Mouse (Mus musculus) hindbrain, embryonic 14.5 days (tissue): Measurements from ENCODE around the gene Rnf31. TPM values are rescaled to one million over a fixed set of nuclear protein-coding genes. Genes with fewer than 3 reads are reported as not detected.

Experiments
- ATAC-seq: fragments of 200-750 bp; cut with Nextera tagmentation; 2 replicates; pipeline ENCODE4 v1.8.0; 2017; ENCODE audit warnings: moderate number of reproducible peaks, mild to moderate bottlenecking, moderate TSS enrichment, moderate library complexity; ENCODE audit not compliant: low FRiP score
- DNase-seq: peaks from one replicate; pipeline ENCODE4 v3.0.0-alpha.2; 2015; ENCODE audit warnings: low spot score
- H3K27ac ChIP-seq: fragments of 300-500 bp; sonication (generic); 2 replicates; pipeline ENCODE4 v1.5.1; 2014; ENCODE audit warnings: mild to moderate bottlenecking, moderate library complexity
- H3K27me3 ChIP-seq: fragments of 300-500 bp; sonication (generic); 2 replicates; pipeline ENCODE4 v1.6.1; 2014; ENCODE audit warnings: mild to moderate bottlenecking, low read length, mixed read lengths; ENCODE audit not compliant: control insufficient read depth, insufficient read depth
- H3K36me3 ChIP-seq: fragments of 300-500 bp; sonication (generic); replicated peaks from 2 replicates; pipeline ENCODE4 v1.6.1; 2014; ENCODE audit not compliant: control insufficient read depth, insufficient read depth
- H3K4me1 ChIP-seq: fragments of 300-500 bp; sonication (generic); replicated peaks from 2 replicates; pipeline ENCODE4 v1.6.1; 2014; ENCODE audit warnings: antibody characterized with exemption, low read length, mixed read lengths; ENCODE audit not compliant: control insufficient read depth, insufficient read depth
- H3K4me2 ChIP-seq: fragments of 300-500 bp; sonication (generic); replicated peaks from 2 replicates; pipeline ENCODE4 v1.6.1; 2014; ENCODE audit warnings: mild to moderate bottlenecking, moderate library complexity
- H3K4me3 ChIP-seq: fragments of 300-500 bp; sonication (generic); replicated peaks from 2 replicates; pipeline ENCODE4 v1.5.1; 2014; ENCODE audit warnings: mild to moderate bottlenecking, low read length
- H3K9ac ChIP-seq: fragments of 300-500 bp; sonication (generic); 2 replicates; pipeline ENCODE4 v1.6.1; 2014
- H3K9me3 ChIP-seq: fragments of 300-500 bp; sonication (generic); 2 replicates; pipeline ENCODE4 v1.6.1; 2016; ENCODE audit warnings: low read length; ENCODE audit not compliant: control insufficient read depth
- WGBS: fragments of 180-500 bp; shearing (Covaris S2); extraction: QIAGEN DNeasy Blood & Tissue Kit; methylation state at CpG from one replicate; pipeline ENCODE4 v1.1.7; 2014; 5-methylcytosine and 5-hydroxymethylcytosine counted together
- polyA plus RNA-seq: library from polyadenylated mRNA; unstranded; fragments of >200 nt; fragmentation: Nextera tagmentation; extraction: Ambion mirVana; gene quantifications from 2 replicates; pipeline ENCODE4 v1.2.1, GENCODE M21; 2014

Gene Rnf31
- polyA plus RNA-seq, 1 experiment from 2014 or later: 20.4 TPM

DNA sequence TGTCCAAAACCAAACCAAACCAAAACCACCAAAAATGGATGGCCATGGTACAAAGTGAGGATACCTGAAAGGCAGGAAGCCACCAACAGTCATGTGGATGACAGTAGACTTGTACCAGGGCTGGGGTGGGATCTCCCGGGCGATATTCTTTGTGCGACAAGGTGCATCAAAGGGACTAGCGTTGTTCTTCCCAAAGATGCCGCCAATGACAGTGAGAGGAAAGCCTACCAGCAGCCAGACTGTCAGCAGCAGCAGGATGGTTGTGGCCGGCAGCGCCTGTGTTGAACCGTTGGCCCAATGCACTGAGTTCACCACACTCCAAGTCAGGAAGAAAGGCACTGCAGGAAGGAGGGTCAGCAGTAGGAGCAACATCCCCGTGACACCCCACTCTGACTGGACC lies 46.3 kb downstream of the Rnf31 start, which contains the start of gene Gm49378:
Gene Gm49378 (minus strand): TSS at position 101 of the 400 bp plus-strand sequence.
- H3K9ac ChIP-seq: no peak within 1 kb of the TSS
- no peaks in the 10 kb centered on the region for H3K27me3 ChIP-seq
- DNase-seq (no peak), ATAC-seq (no peak)
- no peak within 1 kb of the TSS for H3K4me3 ChIP-seq
- 96% methylated on average over 9 of the region's 9 CpGs for WGBS
- no peaks in the 10 kb centered on the region for H3K9me3 ChIP-seq
- peaks cover 59% of the 10 kb centered on the region for H3K36me3 ChIP-seq
- H3K27ac ChIP-seq: no peak within 1 kb of the TSS
- H3K4me1 ChIP-seq: peaks cover 24% of the 10 kb centered on the region
- no peak within 1 kb of the TSS for H3K4me2 ChIP-seq

DNA sequence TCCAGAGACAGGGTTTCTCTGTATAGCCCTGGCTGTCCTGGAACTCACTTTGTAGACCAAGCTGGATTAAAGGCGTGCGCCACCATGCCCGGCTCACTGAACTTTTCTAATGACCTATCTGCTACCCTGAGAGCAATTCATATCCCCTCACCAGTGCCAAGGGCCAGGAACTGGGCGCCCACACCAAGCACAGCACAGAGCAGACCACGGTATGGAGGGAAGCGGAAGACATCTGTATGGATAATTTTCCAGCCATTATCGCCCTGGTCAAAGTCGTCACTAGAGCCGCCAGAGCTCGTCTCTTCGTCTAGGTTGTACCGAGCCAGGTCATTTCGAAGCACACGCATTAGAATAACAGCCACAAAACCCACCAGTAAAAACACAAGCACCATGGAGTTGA lies 49.3 kb downstream of the Rnf31 start:
- no peak for ATAC-seq
- peaks cover 45% of the 10 kb centered on the region for H3K36me3 ChIP-seq
- no peak overlapping the region for H3K9ac ChIP-seq
- DNase-seq: no peak
- no peak overlapping the region for H3K27ac ChIP-seq
- no peaks in the 10 kb centered on the region for H3K9me3 ChIP-seq
- no peaks in the 10 kb centered on the region for H3K27me3 ChIP-seq
- 96% methylated on average over 14 of the region's 14 CpGs for WGBS
- no peak overlapping the region for H3K4me2 ChIP-seq
- H3K4me1 ChIP-seq: peaks cover 29% of the 10 kb centered on the region
- no peak overlapping the region for H3K4me3 ChIP-seq

DNA sequence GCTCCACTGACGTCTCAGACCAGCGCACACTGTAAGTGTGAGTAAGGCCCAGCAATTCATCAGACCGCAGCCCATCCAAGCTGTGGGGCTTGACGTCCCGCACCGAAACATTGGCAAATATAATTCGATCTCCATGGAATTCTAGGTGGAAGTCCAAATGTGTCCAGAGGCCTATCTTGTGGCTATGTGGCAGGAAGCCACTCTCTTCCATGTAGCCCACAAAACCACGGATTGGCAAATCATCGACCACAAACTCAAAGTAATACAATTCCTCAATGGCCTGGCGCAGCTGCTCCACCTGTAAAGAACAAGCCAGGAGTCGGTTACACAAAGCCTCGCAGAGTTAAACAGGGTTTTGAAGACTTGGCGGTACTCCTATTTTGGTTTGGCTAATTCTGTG lies 49.8 kb downstream of the Rnf31 start:
- no peaks in the 10 kb centered on the region for H3K27me3 ChIP-seq
- WGBS: 97% methylated on average over 13 of the region's 13 CpGs
- no peak overlapping the region for H3K4me2 ChIP-seq
- no peak overlapping the region for H3K9ac ChIP-seq
- no peak overlapping the region for H3K4me3 ChIP-seq
- ATAC-seq: no peak
- no peak for DNase-seq
- H3K36me3 ChIP-seq: peaks cover 42% of the 10 kb centered on the region
- H3K4me1 ChIP-seq: peaks cover 25% of the 10 kb centered on the region
- no peak overlapping the region for H3K27ac ChIP-seq
- H3K9me3 ChIP-seq: no peaks in the 10 kb centered on the region

DNA sequence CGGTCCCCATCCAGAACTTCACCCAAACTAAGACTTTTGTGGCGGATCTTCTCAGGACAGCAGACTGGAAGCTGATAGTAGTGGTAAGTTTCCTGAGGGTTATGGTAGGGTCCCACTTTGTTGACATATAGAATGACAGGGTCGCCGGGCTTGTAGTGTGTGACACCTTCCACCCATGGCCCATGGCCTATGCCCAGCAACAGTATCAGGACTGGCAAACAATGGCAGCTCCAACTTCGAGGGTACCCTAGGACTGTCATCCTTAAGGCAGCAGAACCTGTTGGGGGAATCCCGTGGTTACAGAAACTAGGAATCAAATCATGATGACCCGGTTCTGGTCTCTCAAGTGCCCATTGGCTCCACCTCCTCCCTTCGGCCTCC lies 51.2 kb downstream of the Rnf31 start:
- H3K9me3 ChIP-seq: no peaks in the 10 kb centered on the region
- peak overlapping the region; percentile 85 for H3K4me3 ChIP-seq
- no peaks in the 10 kb centered on the region for H3K27me3 ChIP-seq
- peaks cover 28% of the 10 kb centered on the region for H3K36me3 ChIP-seq
- ATAC-seq: peak; percentile 29
- peak overlapping the region; percentile 84 for H3K9ac ChIP-seq
- WGBS: 21% methylated on average over 8 of the region's 8 CpGs
- peak overlapping the region; percentile 80 for H3K4me2 ChIP-seq
- H3K4me1 ChIP-seq: peaks cover 21% of the 10 kb centered on the region
- H3K27ac ChIP-seq: peak overlapping the region; percentile 97
- no peak for DNase-seq

DNA sequence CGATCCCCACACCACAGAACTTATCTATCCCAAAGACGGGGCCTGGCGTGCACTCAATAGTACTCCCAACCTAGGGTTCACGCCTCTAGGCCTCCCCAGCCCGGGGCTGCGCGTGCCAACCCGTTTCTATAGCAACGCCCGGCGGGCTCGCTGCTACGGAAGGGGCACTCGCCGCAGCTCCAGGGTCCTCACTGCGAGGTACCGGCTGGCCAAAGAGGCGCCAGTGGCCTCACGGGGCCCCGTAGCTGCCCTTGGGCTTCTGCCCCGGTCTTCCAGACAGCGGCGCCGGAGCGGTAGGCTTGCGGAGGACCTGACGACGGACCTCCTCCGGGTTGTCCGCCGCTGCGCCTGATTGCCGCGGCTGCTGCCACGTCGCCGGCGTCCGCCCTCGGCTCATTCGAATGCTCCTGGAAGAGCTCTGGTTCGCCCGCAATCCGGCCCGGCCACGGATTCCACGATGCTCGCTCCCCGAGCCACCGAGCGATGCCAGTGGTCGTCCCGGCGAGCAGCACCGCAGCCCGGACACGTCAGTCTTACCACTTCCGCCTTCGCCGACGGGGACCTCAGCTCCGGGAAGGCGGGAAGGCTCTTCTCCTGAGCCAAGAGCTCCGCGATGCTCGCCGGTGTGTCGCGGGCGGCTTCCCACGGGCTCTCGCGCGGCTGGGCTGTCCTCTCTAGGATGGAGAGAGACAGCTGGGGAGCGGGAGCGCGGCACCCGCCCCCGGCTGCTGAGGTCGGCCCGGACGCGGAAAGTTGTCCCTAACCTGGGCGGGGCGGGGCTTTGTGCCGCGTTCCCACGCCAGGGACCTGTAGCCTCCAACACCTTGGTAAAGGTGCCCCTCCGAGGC lies 51.8 kb downstream of the Rnf31 start, which contains the start of gene Tm9sf1:
Gene Tm9sf1 (minus strand): TSS at position 747 of the 848 bp plus-strand sequence.
- no peaks in the 10 kb centered on the region for H3K27me3 ChIP-seq
- DNase-seq: peak; percentile 78
- H3K4me1 ChIP-seq: peaks cover 21% of the 10 kb centered on the region
- under 1% methylated on average over 89 of the region's 89 CpGs for WGBS
- H3K9ac ChIP-seq: peak within 1 kb of the TSS; percentile 84
- H3K27ac ChIP-seq: peak within 1 kb of the TSS; percentile 97
- peak; percentile 90 for ATAC-seq
- H3K4me2 ChIP-seq: peak within 1 kb of the TSS; percentile 80
- H3K9me3 ChIP-seq: no peaks in the 10 kb centered on the region
- H3K4me3 ChIP-seq: peak within 1 kb of the TSS; percentile 85
- peaks cover 22% of the 10 kb centered on the region for H3K36me3 ChIP-seq

DNA sequence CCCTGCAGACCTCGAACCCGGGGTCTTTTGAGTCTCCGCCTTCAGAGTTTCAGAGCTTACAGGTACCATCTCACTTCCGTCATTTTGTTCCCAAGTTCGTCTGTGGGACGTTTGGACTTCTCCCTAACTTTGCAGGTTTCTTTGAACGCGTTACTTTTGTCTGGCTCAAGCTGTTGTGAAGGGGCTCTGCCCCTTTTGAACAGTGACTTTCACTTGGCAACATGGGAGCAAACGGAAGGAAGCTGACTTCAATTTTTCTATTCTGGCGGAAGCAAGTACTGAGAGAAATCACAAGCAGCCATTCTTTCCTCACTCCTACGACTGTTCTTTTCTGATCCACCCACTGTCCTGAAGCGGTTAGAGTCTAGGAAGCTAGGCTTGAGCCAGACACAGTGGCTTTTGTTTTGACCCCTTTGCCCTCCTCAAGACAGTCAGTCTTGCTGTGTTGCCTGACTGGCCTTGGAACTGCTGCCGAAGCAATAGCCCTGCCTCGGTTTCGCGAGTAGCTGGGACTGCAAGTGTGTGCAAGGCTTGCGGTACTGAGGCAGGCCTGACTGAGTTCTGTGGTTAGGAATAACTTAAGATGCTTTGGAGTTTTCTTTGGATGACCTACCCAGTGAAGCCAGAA lies 52.9 kb downstream of the Rnf31 start:
- ATAC-seq (no peak), DNase-seq (no peak)
- Histone ChIP-seq H3K4me2 (peak overlapping the region; percentile 80), H3K9ac (peak overlapping the region; percentile 84), H3K27ac (no peak overlapping the region), H3K4me1 (peaks cover 21% of the 10 kb centered on the region), H3K27me3 (no peaks in the 10 kb centered on the region), H3K36me3 (peaks cover 12% of the 10 kb centered on the region), H3K9me3 (no peaks in the 10 kb centered on the region), H3K4me3 (peak overlapping the region; percentile 85)
- 34% methylated on average over 17 of the region's 17 CpGs for WGBS

DNA sequence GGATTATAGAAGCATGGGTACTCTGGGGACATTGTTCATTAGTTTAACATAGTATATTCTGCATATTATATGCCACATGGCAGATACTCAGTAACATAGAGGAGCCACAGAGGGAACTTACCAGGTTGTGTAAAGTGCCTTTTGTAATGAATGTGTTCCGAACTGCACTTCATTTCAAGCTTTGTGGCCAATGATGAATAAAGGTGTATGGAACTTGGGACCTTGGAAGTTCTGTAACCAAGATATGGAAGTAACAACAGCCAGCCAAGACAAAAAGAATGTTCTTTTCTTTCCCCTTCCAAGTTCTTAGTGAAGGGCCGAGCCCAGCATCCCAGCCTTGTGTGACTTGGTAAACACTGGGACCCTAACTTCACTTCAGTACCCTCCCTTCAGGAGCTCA lies 58.4 kb downstream of the Rnf31 start, which contains the start of gene Tssk4:
Gene Tssk4 (plus strand): TSS at position 301 of the 400 bp plus-strand sequence.
- DNase-seq (no peak), ATAC-seq (no peak)
- Histone ChIP-seq H3K36me3 (no peaks in the 10 kb centered on the region; the same call in 1 of the 2 replicates), H3K9me3 (no peaks in the 10 kb centered on the region), H3K4me3 (no peak within 1 kb of the TSS), H3K4me1 (peaks cover 3% of the 10 kb centered on the region; the same call in 1 of the 2 replicates), H3K27me3 (no peaks in the 10 kb centered on the region), H3K9ac (no peak within 1 kb of the TSS), H3K4me2 (no peak within 1 kb of the TSS), H3K27ac (no peak within 1 kb of the TSS)
- WGBS: 95% methylated on average over 2 of the region's 2 CpGs

DNA sequence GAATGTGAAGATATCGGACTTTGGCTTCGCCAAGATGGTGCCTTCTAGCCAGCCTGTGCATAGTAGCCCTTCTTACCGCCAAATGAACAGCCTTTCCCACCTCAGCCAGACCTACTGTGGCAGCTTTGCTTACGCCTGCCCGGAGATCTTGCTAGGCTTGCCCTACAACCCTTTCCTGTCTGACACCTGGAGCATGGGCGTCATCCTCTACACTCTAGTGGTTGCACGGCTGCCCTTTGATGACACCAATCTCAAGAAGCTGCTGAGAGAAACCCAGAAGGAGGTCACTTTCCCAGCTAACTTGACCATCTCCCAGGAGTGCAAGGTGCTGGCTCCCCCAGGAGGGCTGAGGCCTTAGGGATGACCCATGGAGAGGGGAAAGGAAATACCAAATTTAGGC lies 60.0 kb downstream of the Rnf31 start:
- Histone ChIP-seq H3K27ac (no peak overlapping the region), H3K27me3 (no peaks in the 10 kb centered on the region), H3K4me2 (no peak overlapping the region), H3K36me3 (no peaks in the 10 kb centered on the region; the same call in 1 of the 2 replicates), H3K9me3 (no peaks in the 10 kb centered on the region), H3K9ac (no peak overlapping the region), H3K4me1 (no peaks in the 10 kb centered on the region), H3K4me3 (no peak overlapping the region)
- no peak for DNase-seq
- WGBS: 90% methylated on average over 7 of the region's 7 CpGs
- ATAC-seq: no peak
